Mouse (Mus musculus): Measurements from ENCODE around the gene Clpsl2. TPM values are rescaled to one million over a fixed set of nuclear protein-coding genes. Genes with fewer than 3 reads are reported as not detected.

Clpsl2 gene
- polyA plus RNA-seq, 1 experiment from 2014 or later, result not detected

Other genes starting within 250 kb of the Clpsl2 start
- gene Fance, start 235.9 kb upstream of the Clpsl2 start, polyA plus RNA-seq (2016; fragmentation: Nextera tagmentation; extraction: Ambion mirVana), result 32.6 and 32.9 TPM in 2 replicates
- gene Rpl10a, start 220.9 kb upstream of the Clpsl2 start, polyA plus RNA-seq (2016; fragmentation: Nextera tagmentation; extraction: Ambion mirVana), result 439 and 483 TPM in 2 replicates
- gene Tead3, start 198.6 kb upstream of the Clpsl2 start, polyA plus RNA-seq (2016; fragmentation: Nextera tagmentation; extraction: Ambion mirVana), result 5.5 and 6.1 TPM in 2 replicates
- 2.8 and 4.0 TPM in 2 replicates for gene Tulp1, start 184.2 kb upstream of the Clpsl2 start, polyA plus RNA-seq (2016; fragmentation: Nextera tagmentation; extraction: Ambion mirVana)
- 34.3 and 37.9 TPM in 2 replicates for gene Fkbp5, start 31.9 kb upstream of the Clpsl2 start, polyA plus RNA-seq (2016; fragmentation: Nextera tagmentation; extraction: Ambion mirVana)
- gene Armc12, start 18.6 kb upstream of the Clpsl2 start, polyA plus RNA-seq (2016; fragmentation: Nextera tagmentation; extraction: Ambion mirVana), result not detected in 2 replicates
- not detected in 2 replicates for gene Clps, start 11.4 kb downstream of the Clpsl2 start, polyA plus RNA-seq (2016; fragmentation: Nextera tagmentation; extraction: Ambion mirVana)
- gene Lhfpl5, start 26.2 kb downstream of the Clpsl2 start, polyA plus RNA-seq (2016; fragmentation: Nextera tagmentation; extraction: Ambion mirVana), result 1.9 and 2.1 TPM in 2 replicates
- 98.7 and 107 TPM in 2 replicates for gene Srpk1, start 73.3 kb downstream of the Clpsl2 start, polyA plus RNA-seq (2016; fragmentation: Nextera tagmentation; extraction: Ambion mirVana)
- 0.41 and 0.51 TPM in 2 replicates for gene Slc26a8, start 140.8 kb downstream of the Clpsl2 start, polyA plus RNA-seq (2016; fragmentation: Nextera tagmentation; extraction: Ambion mirVana)
- 39.2 and 43.9 TPM in 2 replicates for gene Mapk14, start 141.9 kb downstream of the Clpsl2 start, polyA plus RNA-seq (2016; fragmentation: Nextera tagmentation; extraction: Ambion mirVana)
- gene AC170998.1, start 176.7 kb downstream of the Clpsl2 start, polyA plus RNA-seq (2016; fragmentation: Nextera tagmentation; extraction: Ambion mirVana), result 1.4 and 3.2 TPM in 2 replicates
- gene Mapk13, start 219.9 kb downstream of the Clpsl2 start, polyA plus RNA-seq (2016; fragmentation: Nextera tagmentation; extraction: Ambion mirVana), result 3.9 and 8.9 TPM in 2 replicates